Mouse (Mus musculus) embryonic fibroblast, embryonic 13.5 days (primary cell): ENCODE measurements around the gene Ryr2.

Source experiments
- CTCF ChIP-seq: IDR thresholded peaks from 2 replicates; pipeline ENCODE4 v1.5.1; 2011; ENCODE audit warnings: mild to moderate bottlenecking, control low read depth, low read length, moderate library complexity, borderline replicate concordance; ENCODE audit not compliant: insufficient read depth
- POLR2A ChIP-seq: IDR thresholded peaks from 2 replicates; pipeline ENCODE4 v1.6.1; 2011; ENCODE audit warnings: low read depth, mild to moderate bottlenecking, control low read depth, low read length, moderate library complexity

DNA sequence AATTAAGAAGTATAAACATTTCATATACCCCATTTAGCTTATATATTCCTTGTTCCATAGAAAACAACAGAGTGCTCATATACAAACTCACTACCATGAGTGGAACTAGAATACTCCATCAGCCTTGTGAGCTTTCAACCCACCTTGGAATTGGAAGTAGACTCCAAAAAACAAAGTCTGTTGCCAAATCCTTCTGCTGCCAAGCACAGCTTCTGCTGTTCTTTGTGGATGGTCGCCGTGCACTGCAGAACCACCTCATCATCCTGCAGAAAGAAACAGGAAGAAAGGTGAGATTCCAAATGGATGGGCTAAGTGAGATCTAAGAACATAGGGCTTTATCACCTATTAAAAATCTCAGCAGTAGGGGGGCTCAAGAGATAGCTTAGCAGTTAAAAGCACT lies 161.0 kb downstream of the Ryr2 start:
- TF ChIP-seq CTCF (no peak), POLR2A (no peak)
